Mouse (Mus musculus) 416B (cell line): ENCODE results near the gene Cldn22.
"Not testable (repeated sequence)": the region's sequence is repeated elsewhere in the genome, so short reads cannot be mapped to it uniquely, and the experiment has no call there.

Experiments used
- DNase-seq: peaks from one replicate; pipeline ENCODE4 v3.0.0; 2011; ENCODE audit warnings: low read depth

Cldn22 gene

GRCm38 (mm10) chr8:47824182-47824581 lies at the start of gene Cldn22:
Gene Cldn22 (plus strand): TSS chr8:47824482.
- no peak for DNase-seq

GRCm38 (mm10) chr8:47777415-47777814 lies 46.9 kb upstream of the Cldn22 start:
- no peak for DNase-seq

GRCm38 (mm10) chr8:47779589-47779988 lies 44.7 kb upstream of the Cldn22 start:
- no peak for DNase-seq

- DNase-seq = no peak
Observed at GRCm38 (mm10) chr8:47781881-47782280, 42.4 kb upstream of the Cldn22 start.

- DNase-seq = no peak
Observed at GRCm38 (mm10) chr8:47783544-47783943, 40.7 kb upstream of the Cldn22 start.

GRCm38 (mm10) chr8:47783944-47784343 lies 40.3 kb upstream of the Cldn22 start:
- no peak for DNase-seq

- no peak for DNase-seq
Observed at GRCm38 (mm10) chr8:47784436-47784835, 39.8 kb upstream of the Cldn22 start.

- DNase-seq = no peak
Observed at GRCm38 (mm10) chr8:47786323-47786722, 38.0 kb upstream of the Cldn22 start.

GRCm38 (mm10) chr8:47787705-47788104 lies 36.6 kb upstream of the Cldn22 start:
- peak; percentile 61 for DNase-seq

- DNase-seq = no peak
Observed at GRCm38 (mm10) chr8:47791986-47792385, 32.3 kb upstream of the Cldn22 start.

GRCm38 (mm10) chr8:47799438-47799837 lies 24.8 kb upstream of the Cldn22 start:
- peak; percentile 91 for DNase-seq

- DNase-seq = no peak
Observed at GRCm38 (mm10) chr8:47802349-47802748, 21.9 kb upstream of the Cldn22 start.

GRCm38 (mm10) chr8:47804262-47804661 lies 20.0 kb upstream of the Cldn22 start:
- DNase-seq = peak; percentile 75

GRCm38 (mm10) chr8:47809970-47810665 lies 14.2 kb upstream of the Cldn22 start:
- no peak for DNase-seq

- peak; percentile 60 for DNase-seq
Observed at GRCm38 (mm10) chr8:47810666-47811015, 13.6 kb upstream of the Cldn22 start.

- DNase-seq = no peak
Observed at GRCm38 (mm10) chr8:47811221-47811620, 13.1 kb upstream of the Cldn22 start.

GRCm38 (mm10) chr8:47819034-47819433 lies 5.2 kb upstream of the Cldn22 start:
- DNase-seq = no peak

GRCm38 (mm10) chr8:47820914-47821772 lies 3.1 kb upstream of the Cldn22 start:
- DNase-seq = no peak

GRCm38 (mm10) chr8:47821843-47822242 lies 2.4 kb upstream of the Cldn22 start, which contains the start of gene Cldn24:
Gene Cldn24 (plus strand): TSS chr8:47822143.
- no peak for DNase-seq

- DNase-seq = not testable (repeated sequence)
Observed at GRCm38 (mm10) chr8:47822541-47822940, 1.7 kb upstream of the Cldn22 start.

- DNase-seq = no peak
Observed at GRCm38 (mm10) chr8:47823777-47824176, 505 bp upstream of the Cldn22 start.

- DNase-seq = no peak
Observed at GRCm38 (mm10) chr8:47825596-47825995, 1.3 kb downstream of the Cldn22 start.

GRCm38 (mm10) chr8:47826911-47827310 lies 2.6 kb downstream of the Cldn22 start:
- DNase-seq = no peak
